ENCODE assay signal across 14 mouse cellular contexts in the genomic region with DNA sequence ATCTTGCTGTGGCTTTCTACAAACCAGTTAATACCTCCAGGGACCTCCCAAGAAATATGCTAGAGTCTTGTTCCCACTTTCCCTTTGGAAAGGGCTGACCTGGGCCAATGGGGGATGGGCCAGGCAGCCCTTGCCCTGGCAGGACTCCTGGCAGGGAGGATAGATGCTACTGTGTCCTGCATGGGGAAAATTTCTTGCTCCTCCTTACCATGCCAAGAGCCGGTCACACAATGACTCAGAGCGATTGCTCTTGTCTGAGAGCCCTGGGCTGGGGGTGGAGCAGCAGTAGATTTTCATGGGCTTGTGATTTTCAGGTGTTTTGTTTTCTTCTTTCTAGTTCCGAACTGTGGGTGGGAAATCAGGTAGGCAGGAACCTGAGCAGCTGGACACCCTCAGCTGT. TPM values are rescaled to one million over a fixed set of nuclear protein-coding genes. Genes with fewer than 3 reads are reported as not detected.
DNase-seq lines count a peak whose midpoint lies in the region; ATAC-seq and TF ChIP-seq lines count a peak whose summit lies in the region.
"Had no signal": no experiment of that assay in that cellular context is flagged by ENCODE, and none has a peak within 500 bp of the region (broad histone marks: within the 10 kb centered on the region; RNA-seq: fewer than 3 reads in every experiment).

No protein-coding gene starts in this region.

- H3K27ac ChIP-seq in lung, postnatal 0 days (ENCODE audit: low read length) = no peak overlapping the region
- no peak overlapping the region for H3K27ac ChIP-seq in midbrain, postnatal 0 days (ENCODE audit: low read depth, low read length)
- H3K27ac ChIP-seq: embryonic facial prominence, embryonic 13.5 days; liver, embryonic 12.5 days had no signal

- no peak for TF ChIP-seq EP300 in lung, postnatal 0 days (IDR thresholded peaks at IDR 0.05)

- no peaks in the 10 kb centered on the region for H3K9me3 ChIP-seq in lung, postnatal 0 days (ENCODE audit: low read length)
- H3K9me3 ChIP-seq in midbrain, postnatal 0 days (ENCODE audit: low read length) = no peaks in the 10 kb centered on the region
- H3K9me3 ChIP-seq: embryonic facial prominence, embryonic 13.5 days; liver, embryonic 12.5 days had no signal

- H3K4me3 ChIP-seq in lung, postnatal 0 days (ENCODE audit: low read depth, low read length) = no peak overlapping the region
- H3K4me3 ChIP-seq in lung, adult 2 months (replicated peaks; ENCODE audit: extremely low read depth, low read depth, low read length) = no peak overlapping the region
- no peak overlapping the region for H3K4me3 ChIP-seq in midbrain, postnatal 0 days (ENCODE audit: low read depth, low read length)
- H3K4me3 ChIP-seq: embryonic facial prominence, embryonic 13.5 days; liver, embryonic 12.5 days had no signal

- no peaks in the 10 kb centered on the region for H3K36me3 ChIP-seq in lung, postnatal 0 days (ENCODE audit: insufficient read depth, low read length)
- H3K36me3 ChIP-seq in midbrain, postnatal 0 days (ENCODE audit: insufficient read depth, low read length) = no peaks in the 10 kb centered on the region
- H3K36me3 ChIP-seq: embryonic facial prominence, embryonic 13.5 days; liver, embryonic 12.5 days had no signal

- peak; percentile 26; the same call in 1 of the 2 replicates for ATAC-seq in lung, postnatal 0 days
- no peak for ATAC-seq in midbrain, postnatal 0 days (ENCODE audit: low FRiP score)
- ATAC-seq: liver, embryonic 12.5 days had no signal

- no peak for TF ChIP-seq CTCF in lung, postnatal 0 days (IDR thresholded peaks at IDR 0.05)
- TF ChIP-seq CTCF in lung, adult 2 months (IDR thresholded peaks at IDR 0.05; ENCODE audit: insufficient read depth, low read length) = no peak
- no peak for TF ChIP-seq CTCF in midbrain, postnatal 0 days (IDR thresholded peaks at IDR 0.05)

- no peaks in the 10 kb centered on the region for H3K4me1 ChIP-seq in lung, postnatal 0 days (ENCODE audit: insufficient read depth, low read depth, low read length)
- H3K4me1 ChIP-seq in lung, adult 2 months (ENCODE audit: control insufficient read depth, insufficient read depth, low read length) = no peaks in the 10 kb centered on the region
- H3K4me1 ChIP-seq in midbrain, postnatal 0 days (ENCODE audit: insufficient read depth, low read length) = 0 out of 2 replicates have a peak, but pooled peaks cover 4% of the 10 kb centered on the region

- TF ChIP-seq POLR2A in lung, adult 2 months (IDR thresholded peaks at IDR 0.05; ENCODE audit: borderline replicate concordance, extremely low read depth, low read depth, low read length) = no peak

- no peak overlapping the region for H3K4me2 ChIP-seq in lung, postnatal 0 days (replicated peaks; ENCODE audit: low read depth, low read length)
- H3K4me2 ChIP-seq in midbrain, postnatal 0 days (ENCODE audit: low read depth, low read length, poor library complexity, severe bottlenecking) = no peak overlapping the region
- H3K4me2 ChIP-seq: embryonic facial prominence, embryonic 13.5 days; liver, embryonic 12.5 days had no signal

- H3K27me3 ChIP-seq in lung, postnatal 0 days (replicated peaks; ENCODE audit: insufficient read depth, low read length) = no peaks in the 10 kb centered on the region
- no peaks in the 10 kb centered on the region for H3K27me3 ChIP-seq in midbrain, postnatal 0 days (ENCODE audit: insufficient read depth, low read length)
- H3K27me3 ChIP-seq: embryonic facial prominence, embryonic 13.5 days; liver, embryonic 12.5 days had no signal

- WGBS in lung, postnatal 0 days = 53% methylated on average over 3 of the region's 3 CpGs
- whole genome bisulfite sequencing in lung, adult 2 months = 61% methylated on average over 3 of the region's 3 CpGs
- WGBS in midbrain, postnatal 0 days = 58% methylated on average over 3 of the region's 3 CpGs

- DNase-seq in adrenal gland, postnatal 14 days = peak; percentile 61
- DNase-seq in adrenal gland, adult 18-20 months (ENCODE audit: low spot score in 2 of 2) = no peak
- peak; percentile 4 for DNase-seq in lung, postnatal 0 days (ENCODE audit: low spot score)
- no peak for DNase-seq in lung, adult 2 months
- DNase-seq in kidney, adult 8-10 months = peak; percentile 52 to 58
- DNase-seq in midbrain, postnatal 0 days (ENCODE audit: low spot score) = peak; percentile 48
- no peak for DNase-seq in yolk sac, embryonic 10.5 days (ENCODE audit: low spot score)
- no peak for DNase-seq in ovary, postnatal 14 days (ENCODE audit: low spot score)
- DNase-seq: B cell, adult 2 months; cerebellum, adult 11 months; gastrocnemius, postnatal 10 days; heart, postnatal 10 days had no signal

- H3K9ac ChIP-seq in lung, postnatal 0 days (replicated peaks; ENCODE audit: low read depth) = no peak overlapping the region
- no peak overlapping the region for H3K9ac ChIP-seq in midbrain, postnatal 0 days (replicated peaks; ENCODE audit: low read length, poor library complexity, severe bottlenecking)
- H3K9ac ChIP-seq: embryonic facial prominence, embryonic 13.5 days; liver, embryonic 12.5 days had no signal

RNA-seq across cellular contexts. Expression of a gene that starts 39.0 kb away (rescaled TPM):
- 18.5 and 30.6 TPM in 2 replicates for total RNA-seq in adrenal gland, postnatal 14 days (2021)
- 1 to 10 TPM; 5.7 to 8.0 TPM for total RNA-seq in adrenal gland, adult 18-20 months (2021)
- 42.4 and 55.6 TPM in 2 replicates for polyA plus RNA-seq in lung, postnatal 0 days (2015; fragmentation: Nextera tagmentation; extraction: Ambion mirVana)
- polyA plus RNA-seq in lung, adult 2 months (2012; rRNA removed) = 421 and 464 TPM in 2 replicates
- total RNA-seq in midbrain, postnatal 0 days (2014; rRNA removed) = 36.2 and 36.7 TPM in 2 replicates
- 15.8 and 16.6 TPM in 2 replicates for polyA plus RNA-seq in midbrain, postnatal 0 days (2015; fragmentation: Nextera tagmentation; extraction: Ambion mirVana)

Comparison
In these comparisons a context has a peak if more than half of its experiments do, and no peak if none do; other contexts are left out.
1. DNase-seq: peak in adrenal gland, postnatal 14 days (single experiment), lung, postnatal 0 days (single experiment), kidney, adult 8-10 months (2 of 2) and midbrain, postnatal 0 days (single experiment); none in adrenal gland, adult 18-20 months (0 of 2), lung, adult 2 months (single experiment), yolk sac, embryonic 10.5 days (single experiment) and ovary, postnatal 14 days (single experiment).